Mouse (Mus musculus): ENCODE data around the gene Haspin. TPM values are rescaled to one million over a fixed set of nuclear protein-coding genes. Genes with fewer than 3 reads are reported as not detected.
A peak's percentile ranks its signal among the peaks of the same experiment; 100 is the strongest.

The Haspin gene
- polyA plus RNA-seq, 1 experiment: 2.5 TPM

- Histone ChIP-seq H3K36me3 (ENCODE audit: control insufficient read depth, insufficient read depth, low read length) (no peaks in the 10 kb centered on the region), H3K27me3 (ENCODE audit: control insufficient read depth, insufficient read depth, low read length) (no peaks in the 10 kb centered on the region), H3K4me3 (ENCODE audit: low read depth, low read length) (peak within 1 kb of the TSS; percentile 36), H3K27ac (ENCODE audit: insufficient read depth, low read depth, low read length) (peak within 1 kb of the TSS; percentile 31; the same call in 1 of the 2 replicates), H3K4me1 (ENCODE audit: control insufficient read depth, insufficient read depth, insufficient read length, low read length) (peaks cover 2% of the 10 kb centered on the region; the same call in 1 of the 2 replicates)
- WGBS: 75% methylated on average over 4 of the region's 4 CpGs
- no peak for TF ChIP-seq CTCF (IDR thresholded peaks at IDR 0.05; ENCODE audit: extremely low read depth, insufficient read length, insufficient replicate concordance, low read depth, low read length)
- no peak for TF ChIP-seq POLR2A (IDR thresholded peaks at IDR 0.05; ENCODE audit: low read depth, low read length)
Measured at GRCm38 (mm10) chr11:73090283-73090682, 47.8 kb downstream of the Haspin start, which contains the start of gene Itgae. Gene Itgae, plus strand, starts transcription at chr11:73090583.

DNA sequence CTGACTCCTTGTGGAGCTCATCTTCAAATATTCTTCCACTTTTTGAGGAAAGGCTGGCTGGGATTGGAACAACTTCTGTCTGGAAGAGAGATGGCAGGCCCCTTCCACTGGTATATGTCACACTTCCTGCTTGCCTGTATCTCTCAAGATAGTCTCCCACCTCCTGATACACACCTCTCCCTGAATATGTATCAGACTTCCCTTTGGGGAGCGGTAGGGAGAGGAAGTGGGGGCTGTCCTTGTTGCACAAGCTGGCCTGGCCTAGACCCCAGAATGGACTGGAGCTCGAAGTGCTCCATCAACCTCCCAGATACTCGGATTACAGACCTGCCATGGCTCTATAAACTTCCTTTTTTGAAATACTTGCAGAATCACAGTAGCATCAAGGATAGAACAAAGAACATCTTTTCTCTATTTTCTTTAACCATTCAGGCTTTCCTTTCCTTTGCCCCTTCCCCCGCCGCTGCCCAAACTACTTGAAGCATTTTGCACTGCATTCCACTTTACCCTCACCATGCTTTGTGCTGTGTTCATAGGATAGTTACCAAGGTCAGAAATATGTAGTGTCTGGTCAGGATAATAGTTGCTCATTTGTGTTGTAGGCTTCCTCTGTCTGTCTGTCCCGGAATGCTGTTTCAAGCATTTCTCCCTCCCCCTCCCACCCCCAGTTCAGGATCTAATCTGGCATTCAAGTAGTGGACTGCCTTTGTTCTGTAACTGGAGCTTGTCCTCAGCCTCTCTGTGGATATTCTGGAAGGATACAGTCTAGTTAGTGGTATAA, 50.2 kb downstream of the Haspin start:
- WGBS: 73% methylated on average over 6 of the region's 6 CpGs
- no peak overlapping the region for H3K4me3 ChIP-seq (ENCODE audit: low read depth, low read length)
- H3K27me3 ChIP-seq (ENCODE audit: control insufficient read depth, insufficient read depth, low read length): no peaks in the 10 kb centered on the region
- no peak overlapping the region for H3K27ac ChIP-seq (ENCODE audit: insufficient read depth, low read depth, low read length)
- H3K36me3 ChIP-seq (ENCODE audit: control insufficient read depth, insufficient read depth, low read length): no peaks in the 10 kb centered on the region
- H3K4me1 ChIP-seq (ENCODE audit: control insufficient read depth, insufficient read depth, insufficient read length, low read length): peaks cover 9% of the 10 kb centered on the region
- TF ChIP-seq POLR2A (IDR thresholded peaks at IDR 0.05; ENCODE audit: low read depth, low read length) (no peak), CTCF (IDR thresholded peaks at IDR 0.05; ENCODE audit: extremely low read depth, insufficient read length, insufficient replicate concordance, low read depth, low read length) (no peak)

Other genes with a start within 250 kb of the Haspin start
- gene Atp2a3, start 177.1 kb downstream of the Haspin start, polyA plus RNA-seq (2012; rRNA removed): 113 and 128 TPM in 2 replicates
- gene P2rx1, start 139.2 kb downstream of the Haspin start, polyA plus RNA-seq (2012; rRNA removed): 12.6 and 25.1 TPM in 2 replicates
- gene Camkk1, start 119.3 kb downstream of the Haspin start, polyA plus RNA-seq (2012; rRNA removed): 2.0 and 2.6 TPM in 2 replicates
- gene Ncbp3, start 90.5 kb downstream of the Haspin start, polyA plus RNA-seq (2012; rRNA removed): 0.53 and 1.3 TPM in 2 replicates
- 9.1 and 9.7 TPM in 2 replicates for gene Itgae, start 47.7 kb downstream of the Haspin start, polyA plus RNA-seq (2012; rRNA removed)
- gene P2rx5, start 22.1 kb upstream of the Haspin start, polyA plus RNA-seq (2012; rRNA removed): 0.15 and 0.17 TPM in 2 replicates
- gene Emc6, start 38.7 kb upstream of the Haspin start, polyA plus RNA-seq (2012; rRNA removed): 38.7 and 43.0 TPM in 2 replicates
- gene Tax1bp3, start 38.8 kb upstream of the Haspin start, polyA plus RNA-seq (2012; rRNA removed): 75.1 and 181 TPM in 2 replicates
- 7.1 and 16.4 TPM in 2 replicates for gene Ctns, start 60.7 kb upstream of the Haspin start, polyA plus RNA-seq (2012; rRNA removed)
- 5.6 and 14.8 TPM in 2 replicates for gene Shpk, start 61.2 kb upstream of the Haspin start, polyA plus RNA-seq (2012; rRNA removed)
- gene Trpv1, start 96.0 kb upstream of the Haspin start, polyA plus RNA-seq (2012; rRNA removed): 0.10 and 0.25 TPM in 2 replicates
- 0.17 and 0.86 TPM in 2 replicates for gene Trpv3, start 129.1 kb upstream of the Haspin start, polyA plus RNA-seq (2012; rRNA removed)
- gene Aspa, start 191.3 kb upstream of the Haspin start, polyA plus RNA-seq (2012; rRNA removed): 1.4 and 9.3 TPM in 2 replicates
- gene Gm49340, start 191.4 kb upstream of the Haspin start, polyA plus RNA-seq (2012; rRNA removed): not detected in 2 replicates
- not detected in 2 replicates for gene Spata22, start 191.4 kb upstream of the Haspin start, polyA plus RNA-seq (2012; rRNA removed)
- gene Olfr20, start 212.5 kb upstream of the Haspin start, polyA plus RNA-seq (2012; rRNA removed): 0.22 TPM in 1 of 2 replicates, not detected in the other
- not detected in 2 replicates for gene Olfr376, start 233.0 kb upstream of the Haspin start, polyA plus RNA-seq (2012; rRNA removed)